Mouse (Mus musculus) lung, postnatal 0 days (tissue): ENCODE measurements at regions not wholly inside any gene's neighbourhood (a gene's known extent, or its start where the extent isn't known, plus 50 kb on each side); places are given as distances from the start of the nearest gene placed in this dataset.

ENCODE experiments used
- ATAC-seq: fragments of 200-750 bp; cut with Nextera tagmentation; 2 replicates; pipeline ENCODE4 v1.8.0; 2017; ENCODE audit warnings: moderate library complexity
- DNase-seq: peaks from one replicate; pipeline ENCODE4 v3.0.0-alpha.2; 2016; ENCODE audit warnings: low spot score
- H3K27ac ChIP-seq: fragments of 300-500 bp; sonication (generic); 2 replicates; pipeline ENCODE4 v1.5.1; 2014; ENCODE audit warnings: antibody characterized with exemption, mild to moderate bottlenecking, low read length, mixed read lengths
- H3K27me3 ChIP-seq: fragments of 300-500 bp; sonication (generic); replicated peaks from 2 replicates; pipeline ENCODE4 v1.6.1; 2014; ENCODE audit warnings: low read length, mixed read lengths; ENCODE audit not compliant: insufficient read depth
- H3K36me3 ChIP-seq: fragments of 300-500 bp; sonication (generic); 2 replicates; pipeline ENCODE4 v1.6.1; 2014; ENCODE audit warnings: low read length, mixed read lengths; ENCODE audit not compliant: insufficient read depth
- H3K4me1 ChIP-seq: fragments of 300-500 bp; sonication (generic); 2 replicates; pipeline ENCODE4 v1.6.1; 2014; ENCODE audit warnings: antibody characterized with exemption, low read depth, low read length, mixed read lengths; ENCODE audit not compliant: insufficient read depth
- H3K4me2 ChIP-seq: fragments of 300-500 bp; sonication (generic); replicated peaks from 2 replicates; pipeline ENCODE4 v1.6.1; 2014; ENCODE audit warnings: low read depth, mild to moderate bottlenecking, low read length, moderate library complexity, mixed read lengths
- H3K4me3 ChIP-seq: fragments of 300-500 bp; sonication (generic); 2 replicates; pipeline ENCODE4 v1.5.1; 2014; ENCODE audit warnings: low read depth, low read length
- H3K9ac ChIP-seq: fragments of 300-500 bp; sonication (generic); replicated peaks from 2 replicates; pipeline ENCODE4 v1.6.1; 2014; ENCODE audit warnings: low read depth, mild to moderate bottlenecking
- H3K9me3 ChIP-seq: fragments of 300-500 bp; sonication (generic); 2 replicates; pipeline ENCODE4 v1.6.1; 2016; ENCODE audit warnings: low read length, mixed read lengths
- CTCF ChIP-seq: IDR thresholded peaks from 2 replicates; pipeline ENCODE4 v1.5.1; 2016; ENCODE audit warnings: antibody characterized with exemption, mild to moderate bottlenecking
- EP300 ChIP-seq: IDR thresholded peaks from 2 replicates; pipeline ENCODE4 v1.6.1; 2016; ENCODE audit warnings: antibody characterized with exemption, mild to moderate bottlenecking, control low read depth
- WGBS: fragments of 180-500 bp; shearing (Covaris S2); extraction: QIAGEN DNeasy Blood & Tissue Kit; methylation state at CpG from one replicate; pipeline ENCODE4 v1.1.7; 2014; 5-methylcytosine and 5-hydroxymethylcytosine counted together

DNA sequence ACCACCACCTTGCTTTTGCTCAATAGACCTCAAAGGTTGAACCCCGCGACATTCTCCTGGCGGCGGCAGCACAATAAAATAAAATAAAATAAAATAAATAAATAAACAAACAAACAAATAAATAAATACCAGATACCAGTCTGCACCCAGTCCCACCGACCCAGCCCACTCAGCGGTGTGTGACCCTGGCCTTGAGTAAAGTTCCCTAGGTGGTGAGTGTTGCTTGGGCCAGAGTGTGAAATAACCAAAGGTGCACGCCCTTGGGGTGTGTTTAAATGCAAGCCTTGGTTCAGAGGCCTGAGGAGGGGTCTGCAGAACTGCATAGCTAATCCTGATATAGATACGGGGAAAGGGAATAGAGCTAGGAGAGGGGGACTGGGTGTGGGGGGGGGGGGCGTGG lies 68.4 kb downstream of the Zfp706 start:
- H3K9ac ChIP-seq = peak overlapping the region; percentile 45; the same call in 1 of the 2 replicates
- H3K36me3 ChIP-seq = no peaks in the 10 kb centered on the region
- no peak overlapping the region for H3K27ac ChIP-seq
- no peaks in the 10 kb centered on the region for H3K27me3 ChIP-seq
- DNase-seq (peak; percentile 11), ATAC-seq (no peak)
- WGBS = 32% methylated on average over 9 of the region's 9 CpGs
- H3K4me1 ChIP-seq = peaks cover 3% of the 10 kb centered on the region; the same call in 1 of the 2 replicates
- peak overlapping the region; percentile 89 for H3K4me2 ChIP-seq
- TF ChIP-seq EP300 (no peak), CTCF (no peak)
- peak overlapping the region; percentile 53 for H3K4me3 ChIP-seq
- no peaks in the 10 kb centered on the region for H3K9me3 ChIP-seq

DNA sequence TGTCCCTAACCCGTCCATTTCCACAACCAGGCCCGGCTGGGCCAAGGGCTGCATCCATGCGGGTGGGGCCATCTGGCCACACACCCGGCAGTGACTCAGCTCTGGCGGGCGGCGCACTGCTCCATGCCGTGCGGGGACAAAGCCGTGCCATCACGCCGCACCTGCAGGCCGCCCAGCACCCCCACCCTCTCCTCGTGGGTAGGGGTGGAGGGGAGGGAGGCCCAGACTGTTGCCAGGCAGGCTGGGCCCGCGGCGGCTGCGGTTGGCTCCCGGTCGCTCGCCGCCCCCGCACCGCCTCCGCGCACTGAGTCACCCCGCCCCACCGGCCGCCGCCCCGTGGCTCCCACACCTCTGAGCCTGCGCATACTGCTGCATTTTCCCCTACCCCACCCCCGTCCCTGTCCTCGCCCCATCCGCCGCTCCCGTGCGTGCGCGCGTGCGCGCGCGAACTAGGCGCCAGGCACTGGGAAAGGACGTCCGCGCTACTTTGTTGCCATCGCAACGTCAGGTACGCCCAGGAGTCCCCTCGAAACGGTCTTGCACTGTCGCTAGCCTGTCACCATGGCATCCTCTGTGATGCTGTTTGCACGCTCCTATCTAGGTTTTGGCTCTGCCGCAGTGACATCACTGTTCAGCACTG lies 68.9 kb downstream of the Zfp706 start:
- under 1% methylated on average over 22 of the region's 57 CpGs for WGBS

DNA sequence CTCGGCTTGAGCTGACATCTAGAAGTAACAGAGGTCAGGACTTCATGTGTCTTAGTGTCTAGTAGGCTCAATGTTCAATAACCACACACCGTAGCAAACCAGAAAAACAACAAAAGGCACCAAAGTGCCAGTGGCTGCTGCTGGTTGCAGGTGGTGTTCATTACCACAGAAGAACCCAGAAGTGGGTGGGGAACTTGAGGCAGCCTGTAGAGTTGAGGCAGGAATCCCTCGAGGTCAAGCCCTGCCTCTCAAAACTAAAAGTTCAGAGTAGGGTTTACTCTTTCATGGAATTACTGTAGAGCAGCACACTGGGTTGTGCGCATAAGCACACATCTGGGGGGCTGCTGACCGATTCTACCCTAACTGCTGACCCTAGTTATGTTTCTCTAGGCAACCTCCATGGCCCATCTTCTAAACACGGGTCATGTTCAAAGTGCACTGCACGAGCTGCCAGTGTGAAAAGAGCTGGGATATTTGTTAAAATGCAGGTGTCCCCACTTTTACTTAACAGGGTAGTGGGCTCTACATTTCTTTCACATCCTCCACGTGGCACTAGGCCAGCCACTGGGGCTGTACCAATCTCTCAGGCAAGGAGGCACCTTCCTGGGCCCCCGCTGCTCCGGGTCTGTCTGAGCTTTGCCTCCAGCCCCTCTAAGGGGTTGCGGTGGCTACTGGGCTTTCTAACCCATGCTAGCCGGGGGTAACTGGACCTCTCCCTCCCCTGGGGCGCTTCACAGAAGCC lies 69.6 kb downstream of the Zfp706 start:
- ATAC-seq (no peak), DNase-seq (no peak)
- Histone ChIP-seq H3K27ac (peak overlapping the region; percentile 81), H3K4me1 (peaks cover 3% of the 10 kb centered on the region; the same call in 1 of the 2 replicates), H3K36me3 (no peaks in the 10 kb centered on the region), H3K27me3 (no peaks in the 10 kb centered on the region), H3K4me3 (peak overlapping the region; percentile 53), H3K9me3 (no peaks in the 10 kb centered on the region), H3K4me2 (peak overlapping the region; percentile 89), H3K9ac (peak overlapping the region; percentile 45)
- TF ChIP-seq EP300 (no peak), CTCF (no peak)
- 26% methylated on average over 13 of the region's 13 CpGs for WGBS

More for the DNA sequence above, 68.9 kb downstream of the Zfp706 start:
- Histone ChIP-seq H3K36me3 (no peaks in the 10 kb centered on the region), H3K27ac (peak overlapping the region; percentile 81), H3K9me3 (no peaks in the 10 kb centered on the region), H3K4me1 (peaks cover 3% of the 10 kb centered on the region; the same call in 1 of the 2 replicates), H3K4me3 (peak overlapping the region; percentile 53), H3K9ac (peak overlapping the region; percentile 45), H3K4me2 (peak overlapping the region; percentile 89), H3K27me3 (no peaks in the 10 kb centered on the region)
- ATAC-seq = peak; percentile 95
- peak; percentile 90 for DNase-seq
- TF ChIP-seq EP300 (no peak), CTCF (no peak)

DNA sequence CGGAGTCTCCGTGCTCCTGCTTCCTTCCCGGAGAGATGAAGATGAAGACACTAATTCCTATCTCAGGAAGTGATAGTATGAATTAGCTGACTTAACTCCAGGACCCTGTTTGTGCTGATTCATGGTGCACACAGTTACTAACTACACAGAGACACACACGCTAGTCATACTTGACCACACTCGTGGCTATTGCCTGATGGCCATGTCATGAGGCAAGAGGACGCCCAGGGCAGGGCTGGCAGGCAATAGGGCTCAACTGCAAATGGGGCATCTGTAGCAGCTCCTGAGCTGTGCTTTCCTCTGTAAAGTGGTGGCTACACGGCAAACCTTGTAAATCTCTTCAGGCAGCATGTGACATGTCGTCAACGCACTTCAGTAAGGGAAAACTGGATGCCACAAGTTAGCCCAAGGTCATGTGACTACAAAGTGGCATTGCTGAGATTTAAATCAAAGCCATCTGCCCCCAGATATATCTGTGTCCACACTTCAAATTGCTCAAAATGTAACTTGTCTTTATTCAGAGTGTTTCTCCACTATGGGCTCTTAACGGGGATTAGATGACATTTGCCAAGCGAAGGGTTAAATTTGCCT lies 70.4 kb downstream of the Zfp706 start:
- WGBS = 78% methylated on average over 11 of the region's 11 CpGs
- peak; percentile 9 for DNase-seq
- Histone ChIP-seq H3K4me1 (peaks cover 3% of the 10 kb centered on the region; the same call in 1 of the 2 replicates), H3K36me3 (no peaks in the 10 kb centered on the region), H3K9ac (no peak overlapping the region), H3K4me2 (no peak overlapping the region), H3K27me3 (no peaks in the 10 kb centered on the region), H3K9me3 (no peaks in the 10 kb centered on the region), H3K27ac (no peak overlapping the region), H3K4me3 (no peak overlapping the region)
- TF ChIP-seq EP300 (no peak), CTCF (no peak)
- no peak for ATAC-seq

DNA sequence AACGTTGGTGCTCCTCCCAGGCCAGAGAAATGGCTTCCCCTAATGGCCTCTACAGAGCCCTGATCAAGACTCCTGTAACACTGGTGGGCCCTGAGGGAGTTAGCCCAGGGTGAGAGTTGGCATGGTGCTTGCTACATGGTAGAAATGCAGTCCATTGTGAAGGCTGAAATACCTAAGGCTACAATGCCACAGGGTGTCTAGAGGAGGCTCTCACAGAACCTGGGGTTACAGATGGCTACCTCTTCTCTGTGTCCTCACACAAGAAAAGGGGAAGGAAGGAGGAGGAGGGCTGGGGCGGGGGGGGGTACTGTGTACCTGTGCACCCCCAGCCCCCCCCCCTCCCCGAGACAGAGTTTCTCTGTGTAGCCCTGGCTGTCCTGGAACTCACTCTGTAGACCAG lies 72.8 kb downstream of the Zfp706 start:
- DNase-seq = no peak
- no peak for TF ChIP-seq CTCF
- no peak for TF ChIP-seq EP300
- H3K27ac ChIP-seq = no peak overlapping the region
- H3K9me3 ChIP-seq = no peaks in the 10 kb centered on the region
- no peak overlapping the region for H3K4me3 ChIP-seq
- ATAC-seq = no peak
- no peak overlapping the region for H3K4me2 ChIP-seq
- peaks cover 3% of the 10 kb centered on the region; the same call in 1 of the 2 replicates for H3K4me1 ChIP-seq
- 65% methylated on average over 2 of the region's 3 CpGs for WGBS
- H3K9ac ChIP-seq = no peak overlapping the region
- H3K27me3 ChIP-seq = no peaks in the 10 kb centered on the region
- H3K36me3 ChIP-seq = no peaks in the 10 kb centered on the region

DNA sequence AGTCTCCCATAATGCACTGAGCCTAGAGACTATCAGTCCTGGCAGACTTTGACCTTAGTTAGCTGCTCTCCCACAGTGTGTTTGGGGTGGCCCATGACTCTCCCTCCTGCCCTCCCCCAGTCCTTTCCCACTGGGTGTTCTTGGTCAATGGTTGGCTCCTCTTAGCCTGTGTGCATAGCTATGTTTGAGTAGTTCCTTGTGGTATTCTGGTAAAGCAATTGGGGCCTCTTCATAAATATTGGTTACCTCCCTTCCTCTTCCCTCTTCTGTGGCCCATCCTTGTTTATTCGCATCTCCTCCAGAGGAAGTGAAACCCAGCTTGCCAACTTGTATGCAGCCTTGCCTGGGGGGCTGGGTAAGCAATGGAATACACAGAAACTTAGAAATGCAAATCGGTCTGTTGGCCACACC lies 74.0 kb downstream of the Zfp706 start:
- TF ChIP-seq CTCF (no peak), EP300 (peak; percentile 33; the same call in 1 of the 2 replicates)
- WGBS = 62% methylated on average over 2 of the region's 2 CpGs
- Histone ChIP-seq H3K4me1 (peaks cover 3% of the 10 kb centered on the region; the same call in 1 of the 2 replicates), H3K36me3 (no peaks in the 10 kb centered on the region), H3K9me3 (no peaks in the 10 kb centered on the region), H3K27me3 (no peaks in the 10 kb centered on the region), H3K4me2 (no peak overlapping the region), H3K4me3 (no peak overlapping the region), H3K27ac (no peak overlapping the region; the same call in 1 of the 2 replicates), H3K9ac (no peak overlapping the region)
- ATAC-seq = no peak
- peak; percentile 44 for DNase-seq
